Mouse (Mus musculus) hindbrain, embryonic 16.5 days (tissue): ENCODE results near the gene Ggct. TPM values are rescaled to one million over a fixed set of nuclear protein-coding genes. Genes with fewer than 3 reads are reported as not detected.
A peak's percentile ranks its signal among the peaks of the same experiment; 100 is the strongest.

ENCODE experiments used
- ATAC-seq: fragments of 200-750 bp; cut with Nextera tagmentation; 2 replicates; pipeline ENCODE4 v1.8.0; 2017; ENCODE audit warnings: moderate TSS enrichment, moderate library complexity
- H3K27ac ChIP-seq: fragments of 300-500 bp; sonication (generic); 2 replicates; pipeline ENCODE4 v1.5.1; 2014; ENCODE audit warnings: low read depth, mild to moderate bottlenecking, control low read depth, low read length, moderate library complexity
- H3K27me3 ChIP-seq: fragments of 300-500 bp; sonication (generic); replicated peaks from 2 replicates; pipeline ENCODE4 v1.6.1; 2014; ENCODE audit warnings: low read length; ENCODE audit not compliant: control insufficient read depth, insufficient read depth
- H3K36me3 ChIP-seq: fragments of 300-500 bp; sonication (generic); 2 replicates; pipeline ENCODE4 v1.6.1; 2014; ENCODE audit warnings: mild to moderate bottlenecking, low read length, moderate library complexity, mixed read lengths; ENCODE audit not compliant: control insufficient read depth, insufficient read depth
- H3K4me1 ChIP-seq: fragments of 300-500 bp; sonication (generic); 2 replicates; pipeline ENCODE4 v1.6.1; 2014; ENCODE audit warnings: low read depth, low read length; ENCODE audit not compliant: control insufficient read depth, insufficient read depth
- H3K4me2 ChIP-seq: fragments of 300-500 bp; sonication (generic); 2 replicates; pipeline ENCODE4 v1.6.1; 2014; ENCODE audit warnings: mild to moderate bottlenecking, low read length, control low read depth, moderate library complexity
- H3K4me3 ChIP-seq: fragments of 300-500 bp; sonication (generic); 2 replicates; pipeline ENCODE4 v1.5.1; 2014; ENCODE audit warnings: mild to moderate bottlenecking, low read length, control low read depth, moderate library complexity
- H3K9ac ChIP-seq: fragments of 300-500 bp; sonication (generic); 2 replicates; pipeline ENCODE4 v1.6.1; 2014; ENCODE audit warnings: low read depth, mild to moderate bottlenecking, control low read depth, low read length, moderate library complexity
- H3K9me3 ChIP-seq: fragments of 300-500 bp; sonication (generic); 2 replicates; pipeline ENCODE4 v1.6.1; 2014; ENCODE audit warnings: mild to moderate bottlenecking, low read length, moderate library complexity; ENCODE audit not compliant: control insufficient read depth
- WGBS: fragments of 180-500 bp; shearing (Covaris S2); extraction: QIAGEN DNeasy Blood & Tissue Kit; methylation state at CpG from one replicate; pipeline ENCODE4 v1.1.7; 2014; 5-methylcytosine and 5-hydroxymethylcytosine counted together
- polyA plus RNA-seq: library from polyadenylated mRNA; unstranded; fragments of >200 nt; fragmentation: Nextera tagmentation; extraction: Ambion mirVana; gene quantifications from 2 replicates; pipeline ENCODE4 v1.2.1, GENCODE M21; 2015

Ggct gene
- polyA plus RNA-seq, 1 experiment from 2014 or later = 20.5 TPM

DNA sequence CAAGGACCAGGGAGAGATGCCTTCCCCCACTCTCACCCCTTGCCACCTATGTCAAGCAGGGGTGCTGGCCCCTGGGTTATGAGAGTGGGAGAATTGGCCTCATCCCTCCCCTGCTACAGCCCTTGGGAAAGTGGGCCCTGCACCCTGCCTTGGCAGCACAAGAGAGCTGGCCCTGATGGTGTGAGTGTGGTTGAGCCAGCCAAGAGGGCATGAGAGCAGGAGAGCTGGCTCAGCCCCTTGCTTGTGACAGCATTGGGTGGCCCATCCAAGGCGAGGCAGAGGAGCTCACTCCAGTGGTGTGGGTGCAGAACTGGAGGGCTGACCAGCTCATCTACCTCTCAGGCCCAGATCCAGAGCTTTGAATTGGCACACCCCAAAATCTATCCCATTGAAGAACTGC, 17.1 kb downstream of the Ggct start:
- ATAC-seq = no peak

GRCm38 (mm10) chr6:54974501-54974900, 18.2 kb downstream of the Ggct start:
- Histone ChIP-seq H3K9me3 (no peaks in the 10 kb centered on the region), H3K36me3 (no peaks in the 10 kb centered on the region), H3K9ac (no peak overlapping the region), H3K4me2 (no peak overlapping the region), H3K27ac (no peak overlapping the region), H3K27me3 (peaks cover 5% of the 10 kb centered on the region), H3K4me3 (no peak overlapping the region), H3K4me1 (peaks cover 3% of the 10 kb centered on the region)
- WGBS = 60% methylated on average over 5 of the region's 5 CpGs
- ATAC-seq = no peak

More for the DNA sequence above, 17.1 kb downstream of the Ggct start:
- H3K4me3 ChIP-seq = no peak overlapping the region
- peaks cover 5% of the 10 kb centered on the region for H3K27me3 ChIP-seq
- H3K9me3 ChIP-seq = no peaks in the 10 kb centered on the region
- WGBS = 87% methylated on average over 1 of the region's 1 CpGs
- no peak overlapping the region for H3K4me2 ChIP-seq
- H3K36me3 ChIP-seq = no peaks in the 10 kb centered on the region
- no peak overlapping the region for H3K9ac ChIP-seq
- no peak overlapping the region for H3K27ac ChIP-seq
- peaks cover 3% of the 10 kb centered on the region for H3K4me1 ChIP-seq

- peaks cover 3% of the 10 kb centered on the region for H3K4me1 ChIP-seq
- H3K9me3 ChIP-seq = no peaks in the 10 kb centered on the region
- H3K9ac ChIP-seq = peak overlapping the region; percentile 27; the same call in 1 of the 2 replicates
- 0 out of 2 replicates have a peak, but pooled peaks have one; percentile 28 for ATAC-seq
- H3K4me3 ChIP-seq = peak overlapping the region; percentile 70
- no peak overlapping the region for H3K27ac ChIP-seq
- H3K27me3 ChIP-seq = peaks cover 5% of the 10 kb centered on the region
- H3K36me3 ChIP-seq = no peaks in the 10 kb centered on the region
- H3K4me2 ChIP-seq = peak overlapping the region; percentile 96
- 10% methylated on average over 5 of the region's 5 CpGs for WGBS
Observed at GRCm38 (mm10) chr6:54972929-54973211, 19.9 kb downstream of the Ggct start.

DNA sequence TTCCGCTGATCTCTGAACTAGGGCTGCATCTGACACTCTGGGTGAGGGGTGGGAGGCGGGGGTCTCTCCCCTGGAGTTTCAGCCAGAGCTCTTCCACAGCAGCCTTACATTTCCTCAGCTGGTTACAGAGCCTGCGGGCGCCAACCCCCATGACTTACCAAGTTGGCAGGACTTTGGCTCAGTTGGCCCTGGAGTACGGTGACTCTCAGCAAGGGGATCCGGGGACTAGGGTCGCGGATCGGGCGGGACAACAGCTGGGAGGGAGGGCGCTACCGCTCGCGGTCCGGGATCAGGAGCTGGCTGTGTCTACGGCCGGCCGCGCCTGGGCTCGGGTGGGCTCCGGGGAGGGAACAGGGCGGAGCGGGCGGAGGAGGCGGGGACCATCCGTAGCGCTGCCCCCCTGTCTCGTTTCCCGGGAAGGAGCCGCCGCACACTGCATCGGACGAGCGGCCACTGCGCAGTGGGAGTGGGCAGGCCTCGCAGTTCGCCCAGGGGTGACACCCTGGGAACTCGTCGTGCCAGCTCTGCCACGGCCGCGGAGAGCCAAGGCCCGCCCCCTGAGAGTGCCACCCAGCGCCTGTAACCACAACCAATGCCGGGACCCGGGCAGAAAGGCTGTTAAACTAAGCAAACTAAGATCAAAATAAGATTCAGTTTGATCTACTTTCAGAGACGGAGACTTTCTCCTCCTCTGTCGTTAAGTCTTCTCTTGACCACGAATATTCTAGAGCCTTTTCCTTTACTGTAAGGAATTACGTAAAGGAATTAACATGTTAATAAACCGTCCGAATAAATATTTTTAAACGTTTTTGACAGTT, 20.4 kb downstream of the Ggct start, which contains the start of gene Nod1:
Nod1 (minus strand) TSS at position 502 of the 818 bp plus-strand sequence.
- ATAC-seq = peak; percentile 92
- Histone ChIP-seq H3K36me3 (no peaks in the 10 kb centered on the region), H3K9me3 (no peaks in the 10 kb centered on the region), H3K27me3 (peaks cover 5% of the 10 kb centered on the region), H3K4me2 (peak within 1 kb of the TSS; percentile 96), H3K9ac (peak within 1 kb of the TSS; percentile 72), H3K4me3 (peak within 1 kb of the TSS; percentile 70), H3K27ac (peak within 1 kb of the TSS; percentile 60), H3K4me1 (peaks cover 3% of the 10 kb centered on the region)
- 2% methylated on average over 47 of the region's 53 CpGs for WGBS

DNA sequence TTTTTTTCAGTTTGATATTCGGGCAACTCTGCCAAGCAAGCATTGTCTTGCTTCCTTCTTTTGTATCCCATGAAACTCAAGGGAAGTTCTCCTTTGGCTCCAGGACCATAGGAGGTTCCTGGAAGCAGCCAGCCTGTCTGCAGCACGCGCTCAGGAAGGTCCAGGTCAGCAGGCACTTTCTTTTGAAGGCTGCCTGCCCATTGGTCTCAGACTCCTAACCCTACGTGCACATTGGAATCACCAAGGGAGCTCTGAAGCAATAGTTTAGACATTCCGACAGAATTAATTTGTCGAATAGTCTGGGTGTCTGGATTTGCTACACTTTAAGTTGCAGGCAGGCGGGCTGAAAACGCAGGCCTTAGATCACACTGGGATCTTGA, 21.0 kb downstream of the Ggct start:
- no peak for ATAC-seq
- H3K27ac ChIP-seq = peak overlapping the region; percentile 60
- no peaks in the 10 kb centered on the region for H3K9me3 ChIP-seq
- H3K4me3 ChIP-seq = peak overlapping the region; percentile 70
- H3K36me3 ChIP-seq = no peaks in the 10 kb centered on the region
- H3K4me2 ChIP-seq = peak overlapping the region; percentile 96
- WGBS = 10% methylated on average over 8 of the region's 8 CpGs
- peak overlapping the region; percentile 72 for H3K9ac ChIP-seq
- H3K27me3 ChIP-seq = peaks cover 5% of the 10 kb centered on the region
- peaks cover 3% of the 10 kb centered on the region for H3K4me1 ChIP-seq

DNA sequence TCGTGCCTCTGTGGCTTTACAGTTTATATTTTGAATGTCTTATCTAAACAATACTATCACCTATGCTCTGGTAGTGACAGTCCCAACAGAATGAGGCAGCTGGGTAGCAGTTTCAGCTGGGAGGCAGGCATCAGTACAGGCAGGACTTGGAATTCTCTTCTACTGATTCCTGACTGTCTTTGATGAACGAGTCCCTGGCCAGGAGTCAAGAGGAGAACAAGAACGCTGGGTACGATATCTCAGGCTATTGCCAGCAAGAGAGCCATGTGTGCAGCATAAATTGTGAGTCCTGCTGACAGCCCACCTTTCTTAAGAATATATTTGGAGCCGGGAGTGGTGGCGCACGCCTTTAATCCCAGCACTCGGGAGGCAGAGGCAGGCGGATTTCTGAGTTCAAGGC, 22.2 kb downstream of the Ggct start:
- H3K36me3 ChIP-seq = no peaks in the 10 kb centered on the region
- H3K27ac ChIP-seq = no peak overlapping the region
- no peak for ATAC-seq
- peaks cover 3% of the 10 kb centered on the region for H3K4me1 ChIP-seq
- no peak overlapping the region for H3K4me3 ChIP-seq
- H3K9ac ChIP-seq = no peak overlapping the region
- H3K27me3 ChIP-seq = peaks cover 5% of the 10 kb centered on the region
- H3K9me3 ChIP-seq = no peaks in the 10 kb centered on the region
- no peak overlapping the region for H3K4me2 ChIP-seq
- 67% methylated on average over 9 of the region's 9 CpGs for WGBS

DNA sequence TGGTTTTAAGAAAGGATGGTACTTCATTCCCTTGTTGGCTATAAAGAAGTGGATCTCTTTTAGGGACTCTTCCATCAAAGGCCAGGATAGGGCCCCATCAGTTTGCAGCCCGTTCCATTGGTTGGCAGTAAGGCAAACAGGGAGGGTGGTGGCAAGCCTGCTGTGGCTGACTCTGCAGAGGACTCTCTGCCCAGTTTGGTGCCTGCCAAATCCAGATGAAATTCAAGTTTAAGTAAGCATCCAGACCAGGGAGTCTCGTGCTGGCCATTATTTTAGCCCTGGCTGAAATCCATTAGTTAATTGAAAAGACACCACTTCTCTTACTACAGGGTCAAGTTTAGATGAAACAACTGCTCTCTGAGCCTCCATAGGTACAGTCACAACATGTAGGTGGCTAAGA, 22.9 kb downstream of the Ggct start:
- WGBS = 68% methylated on average over 2 of the region's 2 CpGs

GRCm38 (mm10) chr6:54967591-54967990, 25.2 kb downstream of the Ggct start:
- H3K4me3 ChIP-seq = no peak overlapping the region
- H3K4me2 ChIP-seq = no peak overlapping the region
- no peaks in the 10 kb centered on the region for H3K36me3 ChIP-seq
- H3K9me3 ChIP-seq = no peaks in the 10 kb centered on the region
- H3K4me1 ChIP-seq = no peaks in the 10 kb centered on the region; the same call in 1 of the 2 replicates
- no peak overlapping the region for H3K9ac ChIP-seq
- H3K27me3 ChIP-seq = peaks cover 3% of the 10 kb centered on the region; the same call in 1 of the 2 replicates
- no peak for ATAC-seq
- H3K27ac ChIP-seq = no peak overlapping the region
- 47% methylated on average over 10 of the region's 10 CpGs for WGBS

More for the DNA sequence above, 22.9 kb downstream of the Ggct start:
- H3K4me2 ChIP-seq = no peak overlapping the region
- no peak overlapping the region for H3K9ac ChIP-seq
- H3K27ac ChIP-seq = no peak overlapping the region
- peaks cover 3% of the 10 kb centered on the region for H3K4me1 ChIP-seq
- ATAC-seq = no peak
- H3K27me3 ChIP-seq = peaks cover 5% of the 10 kb centered on the region
- H3K36me3 ChIP-seq = no peaks in the 10 kb centered on the region
- no peak overlapping the region for H3K4me3 ChIP-seq
- no peaks in the 10 kb centered on the region for H3K9me3 ChIP-seq

DNA sequence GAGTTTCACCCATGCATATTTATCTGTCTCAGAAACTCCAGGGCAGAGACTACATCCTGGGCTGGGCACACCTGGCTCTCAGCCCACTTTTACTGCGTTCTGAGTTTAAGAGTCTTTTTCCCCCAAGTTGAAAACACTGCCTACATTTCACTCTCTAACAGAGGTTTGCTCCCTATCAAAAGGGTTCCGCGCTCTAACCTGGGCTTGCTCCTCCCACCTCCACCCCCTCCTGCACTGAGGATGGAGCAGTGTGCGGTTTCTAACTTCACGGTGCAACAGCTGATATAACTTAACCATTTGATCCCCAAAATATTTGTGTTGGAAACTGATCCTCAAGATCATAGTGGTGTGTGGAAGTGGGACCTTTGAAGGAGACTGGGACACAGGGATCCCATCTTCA, 27.5 kb downstream of the Ggct start:
- H3K4me1 ChIP-seq = no peaks in the 10 kb centered on the region
- H3K4me3 ChIP-seq = no peak overlapping the region
- no peak overlapping the region for H3K4me2 ChIP-seq
- ATAC-seq = no peak
- WGBS = 61% methylated on average over 5 of the region's 5 CpGs
- no peak overlapping the region for H3K9ac ChIP-seq
- no peaks in the 10 kb centered on the region for H3K36me3 ChIP-seq
- H3K27me3 ChIP-seq = no peaks in the 10 kb centered on the region
- H3K9me3 ChIP-seq = no peaks in the 10 kb centered on the region
- no peak overlapping the region for H3K27ac ChIP-seq
